Mouse (Mus musculus) spleen, adult 2 months (tissue): ENCODE measurements around the gene 1700012B09Rik. TPM values are rescaled to one million over a fixed set of nuclear protein-coding genes. Genes with fewer than 3 reads are reported as not detected.

Source experiments
- DNase-seq, 2 experiments: peaks; one replicate each; pipeline versions ENCODE4 v3.0.0 to v3.0.0-alpha.2; 2012 to 2021; ENCODE audit warnings: low spot score in 2 of 2, low read depth in 1 of 2
- H3K27ac ChIP-seq: fragments of 200-500 bp; 2 replicates; pipeline ENCODE4 v1.5.1; 2012; ENCODE audit warnings: low read length, inconsistent platforms; ENCODE audit not compliant: insufficient read depth
- H3K27me3 ChIP-seq: fragments of 200-500 bp; 2 replicates; pipeline ENCODE4 v1.6.1; 2012; ENCODE audit warnings: mild to moderate bottlenecking, moderate library complexity, low read length, inconsistent platforms; ENCODE audit not compliant: control insufficient read depth, insufficient read depth
- H3K36me3 ChIP-seq: fragments of 200-500 bp; 2 replicates; pipeline ENCODE4 v1.6.1; 2012; ENCODE audit warnings: mild to moderate bottlenecking, low read length, inconsistent platforms; ENCODE audit not compliant: control insufficient read depth, insufficient read depth
- H3K4me1 ChIP-seq: fragments of 200-500 bp; 2 replicates; pipeline ENCODE4 v1.6.1; 2011; ENCODE audit warnings: inconsistent platforms; ENCODE audit not compliant: control insufficient read depth, insufficient read depth, insufficient read length
- H3K4me3 ChIP-seq: fragments of 200-500 bp; 2 replicates; pipeline ENCODE4 v1.5.1; 2011; ENCODE audit warnings: mild to moderate bottlenecking, inconsistent platforms; ENCODE audit not compliant: insufficient read depth, insufficient read length; ENCODE audit errors: extremely low read depth
- CTCF ChIP-seq: fragments of 200-500 bp; IDR thresholded peaks from 2 replicates; pipeline ENCODE4 v1.5.1; 2011; ENCODE audit warnings: mild to moderate bottlenecking, inconsistent platforms; ENCODE audit not compliant: insufficient read depth, insufficient read length, insufficient replicate concordance; ENCODE audit errors: extremely low read depth
- POLR2A ChIP-seq: fragments of 200-500 bp; IDR thresholded peaks from 2 replicates; pipeline ENCODE4 v1.6.1; 2011; ENCODE audit warnings: low read depth, low read length, inconsistent platforms
- WGBS: fragments of 180-500 bp; shearing (Covaris S2); methylation state at CpG from one replicate; pipeline ENCODE4 v1.1.7; 2018; 5-methylcytosine and 5-hydroxymethylcytosine counted together
- polyA plus RNA-seq: library from polyadenylated mRNA; depleted of rRNA; stranded (reverse); fragments of >200 nt; gene quantifications from 2 replicates; pipeline ENCODE4 v1.2.3, GENCODE M21; 2012

Gene 1700012B09Rik
- polyA plus RNA-seq, 1 experiment: not detected

DNA sequence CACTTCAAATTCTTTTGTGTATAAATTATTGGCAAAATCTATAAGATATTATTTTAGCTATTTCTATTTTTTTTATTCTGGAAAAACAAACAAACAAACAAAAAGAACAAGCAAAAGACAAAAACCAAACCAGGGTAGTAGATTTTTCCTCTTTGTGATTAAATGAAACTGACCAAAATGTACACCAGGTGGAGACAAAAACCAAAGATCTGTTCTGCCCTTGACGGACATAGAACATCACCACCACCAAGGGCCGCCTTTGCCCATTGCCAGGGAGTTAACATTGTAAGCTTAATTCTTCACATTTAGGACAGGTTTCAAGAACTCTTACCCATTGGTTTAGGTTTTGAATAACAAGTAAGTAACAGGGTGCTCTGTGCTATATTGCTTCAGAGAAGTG lies 3.0 kb upstream of the 1700012B09Rik start:
- DNase-seq: no peak
- 34% methylated on average over 2 of the region's 2 CpGs for WGBS
- 0 out of 2 replicates have a peak, but pooled peaks cover 2% of the 10 kb centered on the region for H3K27me3 ChIP-seq
- no peaks in the 10 kb centered on the region for H3K4me1 ChIP-seq
- TF ChIP-seq POLR2A (no peak), CTCF (no peak)
- H3K27ac ChIP-seq: no peak overlapping the region
- H3K36me3 ChIP-seq: no peaks in the 10 kb centered on the region
- H3K4me3 ChIP-seq: no peak overlapping the region

DNA sequence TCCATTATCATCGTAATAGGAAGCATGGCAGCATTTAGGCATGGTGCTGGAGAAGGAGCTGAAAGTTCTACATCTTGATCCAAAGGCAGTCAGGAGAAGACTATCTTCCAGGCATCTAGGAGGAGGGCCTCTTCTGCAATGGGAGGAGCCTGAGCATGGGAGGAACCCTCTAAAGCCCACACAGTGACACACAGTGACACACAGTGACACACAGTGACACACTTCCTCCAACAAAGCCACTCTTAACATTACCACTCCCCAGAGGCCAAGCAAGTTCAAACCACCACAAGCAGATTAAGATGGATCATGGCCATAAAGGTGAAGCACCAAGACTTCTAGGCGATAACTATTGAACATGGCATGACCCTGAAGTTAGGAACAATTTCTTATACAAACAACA lies 1.2 kb upstream of the 1700012B09Rik start:
- Histone ChIP-seq H3K4me1 (no peaks in the 10 kb centered on the region), H3K27me3 (0 out of 2 replicates have a peak, but pooled peaks cover 2% of the 10 kb centered on the region), H3K27ac (no peak overlapping the region), H3K4me3 (no peak overlapping the region), H3K36me3 (no peaks in the 10 kb centered on the region)
- WGBS: 87% methylated on average over 2 of the region's 2 CpGs
- TF ChIP-seq POLR2A: no peak
- TF ChIP-seq CTCF: no peak
- no peak for DNase-seq

DNA sequence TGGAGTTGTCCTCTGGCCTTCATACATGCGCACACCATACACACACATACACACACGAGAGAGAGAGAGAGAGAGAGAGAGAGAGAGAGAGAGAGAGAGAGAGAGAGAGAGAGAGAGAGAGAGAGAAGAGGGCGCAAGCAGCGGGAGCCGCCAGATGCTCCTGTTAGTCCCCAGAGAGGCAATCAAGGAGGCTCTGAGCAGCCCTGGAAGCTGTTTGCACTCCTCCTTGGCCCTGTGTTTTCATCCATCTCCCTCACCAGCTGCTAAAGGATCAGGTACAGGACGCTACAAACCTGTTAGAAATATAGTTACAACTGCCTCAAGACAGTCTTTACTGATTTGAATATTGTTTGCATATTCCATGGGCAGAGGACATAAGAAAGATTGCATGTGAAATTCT lies 1.0 kb downstream of the 1700012B09Rik start:
- WGBS: 73% methylated on average over 5 of the region's 6 CpGs
- no peak for DNase-seq
- H3K4me3 ChIP-seq: no peak overlapping the region
- no peak overlapping the region for H3K27ac ChIP-seq
- no peak for TF ChIP-seq CTCF
- 0 out of 2 replicates have a peak, but pooled peaks cover 2% of the 10 kb centered on the region for H3K27me3 ChIP-seq
- no peaks in the 10 kb centered on the region for H3K36me3 ChIP-seq
- H3K4me1 ChIP-seq: no peaks in the 10 kb centered on the region

DNA sequence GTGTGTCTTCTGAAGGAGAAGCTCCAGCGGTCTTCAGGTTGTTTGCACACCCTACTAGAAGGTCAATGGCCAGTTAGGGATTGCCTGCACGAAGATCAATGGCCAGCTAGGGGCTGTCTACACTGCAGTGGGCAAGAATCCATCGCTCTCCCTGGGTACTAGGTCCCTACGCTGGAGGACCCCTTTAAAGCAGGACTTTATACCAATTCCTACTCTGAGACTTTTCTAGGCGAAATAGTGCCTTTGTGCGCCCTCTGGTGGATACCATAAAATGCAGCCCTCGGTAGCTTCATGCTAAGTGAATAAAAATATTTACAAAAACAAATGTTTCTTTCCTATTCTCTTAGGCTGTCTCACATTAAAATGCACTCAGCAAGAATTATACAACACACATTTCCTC lies 6.1 kb downstream of the 1700012B09Rik start:
- Histone ChIP-seq H3K36me3 (no peaks in the 10 kb centered on the region), H3K27me3 (no peaks in the 10 kb centered on the region), H3K4me3 (no peak overlapping the region), H3K4me1 (no peaks in the 10 kb centered on the region), H3K27ac (no peak overlapping the region)
- TF ChIP-seq POLR2A: no peak
- TF ChIP-seq CTCF: peak; percentile 27; the same call in 1 of the 2 replicates
- WGBS: 20% methylated on average over 7 of the region's 7 CpGs
- DNase-seq: peak in 1 of 2 experiments; percentile 22

DNA sequence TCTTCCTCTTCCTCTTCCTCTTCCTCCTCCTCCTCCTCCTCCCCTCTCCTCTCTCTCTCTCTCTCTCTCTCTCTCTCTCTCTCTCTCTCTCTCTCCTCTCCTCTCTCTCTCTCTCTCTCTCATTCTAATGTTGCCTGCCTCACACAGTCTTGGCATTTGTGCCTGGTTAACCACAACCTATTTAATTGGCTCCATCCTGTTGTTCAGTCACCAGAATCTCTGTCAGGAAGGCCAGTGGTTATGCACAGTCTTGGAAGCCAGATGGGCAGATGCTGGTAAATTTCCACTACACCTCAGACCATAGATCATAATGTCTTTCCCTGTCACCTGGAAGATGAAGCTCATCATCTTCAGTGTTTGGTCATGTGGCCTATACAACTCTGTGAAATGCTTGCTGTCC lies 11.6 kb downstream of the 1700012B09Rik start:
- DNase-seq: no peak
- H3K4me1 ChIP-seq: no peaks in the 10 kb centered on the region
- H3K36me3 ChIP-seq: no peaks in the 10 kb centered on the region
- TF ChIP-seq CTCF (no peak), POLR2A (no peak)
- no peak overlapping the region for H3K27ac ChIP-seq
- H3K27me3 ChIP-seq: no peaks in the 10 kb centered on the region
- no peak overlapping the region for H3K4me3 ChIP-seq

DNA sequence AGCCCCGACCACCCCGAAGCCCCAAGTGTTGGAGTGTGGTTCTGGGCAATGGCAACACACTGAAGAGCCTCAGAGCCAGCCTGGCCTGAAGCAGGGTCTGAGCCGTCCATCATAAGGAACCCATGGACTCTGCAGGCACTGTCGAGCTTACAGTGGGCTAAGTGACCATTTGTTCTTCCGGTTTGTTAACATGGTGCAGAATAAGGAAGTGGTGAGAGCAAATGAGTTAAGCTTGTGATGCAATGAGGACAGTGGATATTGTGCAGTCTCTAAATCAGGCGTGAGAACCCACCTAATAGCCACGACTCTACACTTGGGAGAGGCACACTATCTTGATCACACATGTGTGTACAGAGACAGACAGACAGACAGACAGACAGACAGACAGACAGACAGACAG lies 12.2 kb downstream of the 1700012B09Rik start:
- Histone ChIP-seq H3K36me3 (no peaks in the 10 kb centered on the region), H3K27me3 (no peaks in the 10 kb centered on the region), H3K4me1 (no peaks in the 10 kb centered on the region), H3K27ac (no peak overlapping the region), H3K4me3 (no peak overlapping the region)
- no peak for DNase-seq
- 41% methylated on average over 7 of the region's 7 CpGs for WGBS
- TF ChIP-seq CTCF (no peak), POLR2A (no peak)

DNA sequence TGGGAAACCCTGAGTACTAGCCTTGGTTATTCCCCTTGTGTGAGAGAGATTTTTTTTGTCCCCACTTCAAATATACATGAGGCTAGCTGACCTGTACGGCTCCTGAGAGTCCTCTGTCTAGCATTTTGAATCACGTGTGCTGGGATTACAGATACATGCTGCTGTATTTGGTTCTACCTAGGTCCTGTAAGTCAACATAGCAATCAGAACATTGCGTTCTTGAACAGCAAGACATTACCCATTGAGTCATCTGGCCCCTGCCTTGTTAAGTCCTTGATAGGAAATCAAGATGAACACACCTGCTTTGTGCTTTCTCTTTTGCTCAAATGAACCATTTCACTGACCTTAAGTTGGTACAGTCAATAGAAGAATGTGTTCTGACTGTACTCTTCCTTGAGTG lies 16.4 kb downstream of the 1700012B09Rik start:
- Histone ChIP-seq H3K4me1 (peaks cover 15% of the 10 kb centered on the region), H3K36me3 (no peaks in the 10 kb centered on the region), H3K4me3 (no peak overlapping the region), H3K27ac (no peak overlapping the region), H3K27me3 (peaks cover 3% of the 10 kb centered on the region)
- DNase-seq: no peak
- WGBS: 87% methylated on average over 3 of the region's 3 CpGs
- no peak for TF ChIP-seq CTCF
- no peak for TF ChIP-seq POLR2A
